Mouse (Mus musculus) MEL (cell line): Measurements from ENCODE around the gene Slc26a6.

ENCODE experiments used
- CTCF ChIP-seq, 3 experiments: IDR thresholded peaks in 2 of 3; conservative IDR thresholded peaks in 1 of 3; 2 replicates each; pipeline ENCODE4 v1.5.1; 2011 to 2012; ENCODE audit warnings: low read length in 3 of 3, low read depth in 2 of 3, mild to moderate bottlenecking in 2 of 3, improper control_type of control experiment in 1 of 3, inconsistent platforms in 1 of 3, mixed read lengths in 1 of 3, moderate library complexity in 1 of 3; ENCODE audit not compliant: control insufficient read depth in 1 of 3, insufficient read depth in 1 of 3, poor library complexity in 1 of 3, severe bottlenecking in 1 of 3
- ELF1 ChIP-seq: IDR thresholded peaks from 2 replicates; pipeline ENCODE4 v1.6.1; 2014; ENCODE audit warnings: low read depth, mild to moderate bottlenecking, inconsistent platforms, low read length, improper control_type of control experiment, moderate library complexity
- EP300 ChIP-seq, 2 experiments: IDR thresholded peaks; 2 replicates each; pipeline ENCODE4 v1.6.1; 2011; ENCODE audit warnings: improper control_type of control experiment in 2 of 2, low read length in 2 of 2, low read depth in 1 of 2, mild to moderate bottlenecking in 1 of 2
- JUND ChIP-seq: IDR thresholded peaks from 2 replicates; pipeline ENCODE4 v1.6.1; 2011; ENCODE audit warnings: low read depth, mild to moderate bottlenecking, improper control_type of control experiment, low read length
- POLR2A ChIP-seq, 2 experiments: IDR thresholded peaks; 2 replicates each; pipeline ENCODE4 v1.6.1; 2011 to 2012; ENCODE audit warnings: low read length in 2 of 2, mild to moderate bottlenecking in 2 of 2, control low read depth in 1 of 2, improper control_type of control experiment in 1 of 2, low read depth in 1 of 2, moderate library complexity in 1 of 2; ENCODE audit not compliant: control insufficient read depth in 1 of 2, insufficient read depth in 1 of 2, poor library complexity in 1 of 2
- TCF12 ChIP-seq: IDR thresholded peaks from 2 replicates; pipeline ENCODE4 v1.6.1; 2014; ENCODE audit warnings: low read depth, mild to moderate bottlenecking, inconsistent platforms, low read length, improper control_type of control experiment, moderate library complexity

DNA sequence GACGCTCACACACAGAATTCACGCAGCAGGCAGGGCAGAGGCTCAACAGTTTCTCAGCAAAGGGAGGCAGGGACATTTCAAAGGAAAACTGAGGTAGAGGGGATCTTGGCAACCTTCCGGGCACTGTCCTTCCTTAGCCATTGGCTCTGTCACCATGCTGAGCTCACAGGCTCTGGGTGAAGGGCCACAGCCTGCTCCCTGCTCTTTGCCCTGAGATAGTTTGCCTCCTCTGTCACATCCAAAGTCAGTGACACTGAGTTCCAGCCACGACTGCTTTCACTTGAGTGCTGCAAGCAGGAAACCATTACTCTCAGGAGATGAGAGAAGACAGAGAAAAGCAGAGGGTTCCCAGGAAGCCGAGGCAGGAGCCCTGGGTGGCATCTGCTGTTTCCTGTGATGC lies 33.0 kb upstream of the Slc26a6 start:
- no peak for TF ChIP-seq JUND
- TF ChIP-seq CTCF (IDR thresholded peaks at IDR 0.05 in 2 of 3, conservative IDR thresholded peaks at IDR 0.05 in 1 of 3; ENCODE audit: control insufficient read depth in 1 of 3, insufficient read depth in 1 of 3, low read depth in 2 of 3, low read length in 3 of 3, poor library complexity in 1 of 3, severe bottlenecking in 1 of 3), result no peak
- TF ChIP-seq ELF1, result no peak
- no peak for TF ChIP-seq POLR2A (IDR thresholded peaks at IDR 0.05; ENCODE audit: control insufficient read depth in 1 of 2, insufficient read depth in 1 of 2, low read depth in 1 of 2, low read length in 2 of 2, poor library complexity in 1 of 2)
- no peak for TF ChIP-seq TCF12
- no peak for TF ChIP-seq EP300 (IDR thresholded peaks at IDR 0.05; ENCODE audit: low read depth in 1 of 2, low read length in 2 of 2)
